Mouse (Mus musculus): ENCODE measurements around the gene Enpp6. TPM values are rescaled to one million over a fixed set of nuclear protein-coding genes. Genes with fewer than 3 reads are reported as not detected.
"Not testable (repeated sequence)": the region's sequence is repeated elsewhere in the genome, so short reads cannot be mapped to it uniquely, and the experiment has no call there.

Enpp6 gene
- polyA plus RNA-seq, 1 experiment, result not detected

DNA sequence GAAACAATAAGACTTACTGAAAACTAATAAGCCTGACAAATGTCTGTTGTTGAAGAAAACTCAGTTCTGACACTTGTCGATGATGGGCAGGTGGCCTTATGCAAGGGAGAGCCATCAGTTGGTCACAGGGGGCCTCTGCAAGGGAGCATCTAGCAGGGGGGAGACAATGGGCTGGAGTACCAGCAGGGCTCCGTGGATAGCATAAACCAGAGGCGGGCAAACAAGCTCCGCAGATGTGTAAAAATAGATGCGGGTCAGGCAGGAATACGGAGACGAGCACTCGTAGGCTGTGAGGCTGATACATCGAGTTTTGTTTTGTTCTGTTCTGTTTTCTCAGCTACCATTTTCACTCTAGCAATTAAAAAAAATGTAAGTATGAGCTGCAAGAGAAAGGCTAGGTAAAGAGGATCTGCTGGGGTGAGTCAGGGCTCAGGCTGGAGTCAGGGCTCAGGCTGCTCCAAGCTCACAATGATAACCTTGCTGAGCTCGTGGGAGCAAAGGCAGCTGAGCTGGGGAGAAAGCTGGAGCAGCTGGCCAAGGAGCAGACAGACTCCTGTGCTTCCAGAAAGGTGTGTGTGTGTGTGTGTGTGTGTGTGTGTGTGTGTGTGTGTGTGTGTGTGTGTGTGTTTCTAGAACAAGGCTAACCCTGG is 40.3 kb downstream of the Enpp6 start:
- no peaks in the 10 kb centered on the region for H3K4me1 ChIP-seq (ENCODE audit: control insufficient read depth, insufficient read depth, low read length)
- no peak for TF ChIP-seq CTCF (IDR thresholded peaks at IDR 0.05; ENCODE audit: borderline replicate concordance, insufficient read depth, low read length)
- no peak overlapping the region for H3K4me3 ChIP-seq (ENCODE audit: insufficient read depth, low read length)
- H3K27ac ChIP-seq (ENCODE audit: insufficient read depth, low read length), result no peak overlapping the region

DNA sequence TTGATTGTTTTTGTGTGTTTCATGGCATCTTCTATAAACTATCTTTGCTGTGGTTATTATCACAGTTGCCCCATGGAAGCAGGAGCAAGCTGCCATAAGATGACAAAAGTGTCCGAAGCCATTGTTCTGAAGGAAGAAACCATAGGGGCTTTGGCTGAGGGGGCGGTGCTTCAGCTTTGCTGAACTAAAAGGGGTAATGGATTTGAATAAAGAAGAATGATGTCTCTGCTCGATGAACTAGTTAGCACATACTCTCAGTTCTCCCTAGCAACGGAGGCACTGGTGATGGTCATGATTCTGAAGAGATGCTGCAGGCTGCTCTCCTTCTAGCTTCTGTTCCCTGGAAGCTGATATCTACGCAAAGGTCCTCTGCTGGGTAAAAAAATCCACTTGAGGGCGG is 41.8 kb downstream of the Enpp6 start:
- no peak for TF ChIP-seq POLR2A (IDR thresholded peaks at IDR 0.05; ENCODE audit: low read depth, low read length)
- TF ChIP-seq CTCF (IDR thresholded peaks at IDR 0.05; ENCODE audit: borderline replicate concordance, insufficient read depth, low read length), result no peak
- no peak overlapping the region for H3K27ac ChIP-seq (ENCODE audit: insufficient read depth, low read length)
- H3K4me3 ChIP-seq (ENCODE audit: insufficient read depth, low read length), result no peak overlapping the region
- H3K4me1 ChIP-seq (ENCODE audit: control insufficient read depth, insufficient read depth, low read length), result no peaks in the 10 kb centered on the region

DNA sequence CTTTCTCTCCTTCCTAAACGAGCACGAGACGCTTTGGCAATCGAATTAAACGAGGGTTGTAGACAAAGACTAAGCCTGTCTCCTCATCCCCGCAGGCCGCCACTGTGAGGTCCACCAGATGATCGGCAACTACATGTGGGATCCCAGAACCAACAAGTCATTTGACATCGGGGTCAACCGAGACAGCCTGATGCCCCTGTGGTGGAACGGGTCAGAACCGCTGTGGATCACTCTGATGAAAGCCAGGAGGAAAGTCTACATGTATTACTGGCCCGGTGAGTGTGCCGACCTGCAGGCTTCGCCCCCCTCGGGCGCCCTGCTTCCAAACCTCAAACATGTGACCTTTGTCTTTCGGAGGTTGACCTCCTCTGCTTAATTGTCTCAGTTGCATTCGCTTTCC is 43.6 kb downstream of the Enpp6 start:
- no peak overlapping the region for H3K4me3 ChIP-seq (ENCODE audit: insufficient read depth, low read length)
- no peak overlapping the region for H3K27ac ChIP-seq (ENCODE audit: insufficient read depth, low read length)
- TF ChIP-seq POLR2A (IDR thresholded peaks at IDR 0.05; ENCODE audit: low read depth, low read length), result no peak
- no peak for TF ChIP-seq CTCF (IDR thresholded peaks at IDR 0.05; ENCODE audit: borderline replicate concordance, insufficient read depth, low read length)
- H3K4me1 ChIP-seq (ENCODE audit: control insufficient read depth, insufficient read depth, low read length), result no peaks in the 10 kb centered on the region

DNA sequence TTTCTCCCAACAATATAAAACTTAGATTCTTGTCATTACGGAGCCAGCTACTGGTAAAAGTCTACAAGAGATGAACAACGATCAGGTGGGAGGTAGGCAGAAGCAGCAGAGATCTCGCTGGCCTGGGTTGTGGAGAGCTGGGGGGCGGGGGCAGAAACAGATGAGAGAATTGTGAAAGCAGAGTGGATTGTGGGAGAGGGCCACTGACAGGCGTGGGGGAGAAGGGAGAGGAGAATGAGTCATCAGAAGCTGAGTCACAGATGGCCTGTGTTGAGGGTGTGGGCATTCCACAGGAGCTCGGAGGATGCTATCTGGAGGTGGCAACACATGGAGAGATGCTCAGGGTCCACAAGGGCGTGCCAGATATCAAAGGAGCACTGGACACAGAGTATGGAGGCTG is 45.4 kb downstream of the Enpp6 start:
- no peak for TF ChIP-seq POLR2A (IDR thresholded peaks at IDR 0.05; ENCODE audit: low read depth, low read length)
- no peak for TF ChIP-seq CTCF (IDR thresholded peaks at IDR 0.05; ENCODE audit: borderline replicate concordance, insufficient read depth, low read length)
- Histone ChIP-seq H3K27ac (ENCODE audit: insufficient read depth, low read length) (no peak overlapping the region), H3K4me3 (ENCODE audit: insufficient read depth, low read length) (no peak overlapping the region), H3K4me1 (ENCODE audit: control insufficient read depth, insufficient read depth, low read length) (no peaks in the 10 kb centered on the region)

GRCm38 (mm10) chr8:47033976-47034375 is 47.3 kb downstream of the Enpp6 start:
- Histone ChIP-seq H3K4me3 (ENCODE audit: insufficient read depth, low read length) (no peak overlapping the region), H3K4me1 (ENCODE audit: control insufficient read depth, insufficient read depth, low read length) (no peaks in the 10 kb centered on the region)
- TF ChIP-seq CTCF (IDR thresholded peaks at IDR 0.05; ENCODE audit: borderline replicate concordance, insufficient read depth, low read length), result no peak
- TF ChIP-seq POLR2A (IDR thresholded peaks at IDR 0.05; ENCODE audit: low read depth, low read length), result no peak

DNA sequence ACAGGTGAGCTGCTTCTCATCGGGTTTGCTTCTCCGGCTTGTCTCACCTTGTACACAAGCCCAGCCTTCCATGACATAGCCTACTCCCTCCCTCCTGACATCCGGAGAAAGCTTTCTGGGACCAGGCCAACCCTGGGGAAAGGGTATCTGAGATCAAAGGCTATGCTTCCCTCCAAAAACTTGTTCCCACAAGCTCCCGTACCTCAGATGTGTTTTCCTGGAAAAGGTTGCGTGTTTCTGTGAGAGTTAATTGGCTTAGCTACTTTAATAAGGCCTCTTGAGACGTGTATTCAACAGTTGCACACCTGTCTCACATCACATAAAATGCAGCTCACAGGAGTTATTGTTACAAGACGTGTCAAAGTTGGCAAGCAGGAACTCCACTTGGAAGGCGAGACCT is 49.8 kb downstream of the Enpp6 start:
- TF ChIP-seq POLR2A (IDR thresholded peaks at IDR 0.05; ENCODE audit: low read depth, low read length) (no peak), CTCF (IDR thresholded peaks at IDR 0.05; ENCODE audit: borderline replicate concordance, insufficient read depth, low read length) (no peak)
- Histone ChIP-seq H3K4me3 (ENCODE audit: insufficient read depth, low read length) (no peak overlapping the region), H3K4me1 (ENCODE audit: control insufficient read depth, insufficient read depth, low read length) (no peaks in the 10 kb centered on the region), H3K27ac (ENCODE audit: insufficient read depth, low read length) (no peak overlapping the region)

More at GRCm38 (mm10) chr8:47033976-47034375, 47.3 kb downstream of the Enpp6 start:
- H3K27ac ChIP-seq (ENCODE audit: insufficient read depth, low read length), result no peak overlapping the region

DNA sequence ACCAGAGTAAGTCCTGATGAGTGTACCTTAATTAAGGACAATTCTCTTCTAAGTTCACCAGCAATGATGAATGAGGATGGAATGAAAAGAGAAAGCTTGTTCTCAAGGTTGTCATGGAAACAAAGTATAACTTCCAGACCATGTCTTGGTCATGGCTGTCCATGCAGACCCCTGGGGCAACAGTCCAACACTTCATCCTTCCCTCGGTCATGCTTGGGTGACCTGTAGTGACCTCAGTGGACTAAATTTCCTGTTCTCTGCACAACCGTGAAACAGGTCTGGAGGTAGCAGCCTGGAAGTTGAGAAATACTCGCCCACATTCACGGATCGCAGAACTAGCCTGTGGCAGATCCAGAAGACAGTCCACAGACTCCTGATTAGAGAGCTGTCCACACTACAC is 50.7 kb downstream of the Enpp6 start:
- TF ChIP-seq CTCF (IDR thresholded peaks at IDR 0.05; ENCODE audit: borderline replicate concordance, insufficient read depth, low read length) (no peak), POLR2A (IDR thresholded peaks at IDR 0.05; ENCODE audit: low read depth, low read length) (no peak)

DNA sequence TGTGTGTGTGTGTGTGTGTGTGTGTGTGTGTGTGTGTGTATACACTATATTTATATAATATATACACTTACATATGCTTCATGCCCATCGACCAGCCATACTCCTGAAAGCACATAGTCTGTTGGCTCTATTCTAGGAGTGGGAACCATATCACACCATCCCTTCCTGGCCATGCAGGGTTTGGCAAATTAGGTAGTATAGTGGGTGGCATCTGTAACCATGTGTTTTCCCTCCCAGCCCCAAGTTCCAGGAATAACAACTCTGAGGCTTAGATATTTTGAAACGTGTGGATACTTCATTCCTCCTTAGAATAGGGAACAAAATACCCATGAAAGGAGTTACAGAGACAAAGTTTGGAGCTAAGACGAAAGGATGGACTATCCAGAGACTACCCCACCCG is 53.5 kb downstream of the Enpp6 start:
- H3K4me1 ChIP-seq (ENCODE audit: control insufficient read depth, insufficient read depth, low read length); H3K4me3 ChIP-seq (ENCODE audit: insufficient read depth, low read length); H3K27ac ChIP-seq (ENCODE audit: insufficient read depth, low read length): not testable (repeated sequence)

More for the DNA sequence above, 50.7 kb downstream of the Enpp6 start:
- H3K4me3 ChIP-seq (ENCODE audit: insufficient read depth, low read length), result no peak overlapping the region
- H3K27ac ChIP-seq (ENCODE audit: insufficient read depth, low read length), result no peak overlapping the region
- H3K4me1 ChIP-seq (ENCODE audit: control insufficient read depth, insufficient read depth, low read length), result no peaks in the 10 kb centered on the region

- Histone ChIP-seq H3K27ac (ENCODE audit: insufficient read depth, low read length) (no peak overlapping the region), H3K4me3 (ENCODE audit: insufficient read depth, low read length) (no peak overlapping the region), H3K4me1 (ENCODE audit: control insufficient read depth, insufficient read depth, low read length) (no peaks in the 10 kb centered on the region; the same call in 1 of the 2 replicates)
- TF ChIP-seq CTCF (IDR thresholded peaks at IDR 0.05; ENCODE audit: borderline replicate concordance, insufficient read depth, low read length) (no peak), POLR2A (IDR thresholded peaks at IDR 0.05; ENCODE audit: low read depth, low read length) (no peak)
Measured at GRCm38 (mm10) chr8:47046340-47046739, 59.7 kb downstream of the Enpp6 start.

GRCm38 (mm10) chr8:47047146-47047545 is 60.5 kb downstream of the Enpp6 start:
- Histone ChIP-seq H3K4me3 (ENCODE audit: insufficient read depth, low read length) (no peak overlapping the region), H3K27ac (ENCODE audit: insufficient read depth, low read length) (no peak overlapping the region), H3K4me1 (ENCODE audit: control insufficient read depth, insufficient read depth, low read length) (no peaks in the 10 kb centered on the region; the same call in 1 of the 2 replicates)
- TF ChIP-seq CTCF (IDR thresholded peaks at IDR 0.05; ENCODE audit: borderline replicate concordance, insufficient read depth, low read length) (no peak), POLR2A (IDR thresholded peaks at IDR 0.05; ENCODE audit: low read depth, low read length) (no peak)

DNA sequence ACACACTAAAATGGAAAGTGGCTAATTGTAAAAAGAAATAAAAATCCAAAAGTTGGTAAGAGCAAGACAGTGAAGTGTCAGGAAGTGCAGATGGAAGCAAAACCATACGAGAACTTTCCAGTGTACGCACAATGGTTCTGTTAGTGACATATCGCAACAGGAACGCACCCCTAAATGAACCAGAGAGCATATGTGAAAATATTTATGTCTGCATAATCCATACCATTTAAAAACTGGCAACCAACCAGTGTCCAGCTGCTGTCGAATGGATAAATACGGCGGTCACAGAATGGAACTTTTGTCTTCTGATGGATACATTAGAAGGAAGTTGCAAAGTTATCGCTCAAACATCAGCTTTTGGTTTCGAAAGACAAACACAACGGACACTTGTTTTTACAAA is 61.9 kb downstream of the Enpp6 start:
- Histone ChIP-seq H3K4me1 (ENCODE audit: control insufficient read depth, insufficient read depth, low read length) (no peaks in the 10 kb centered on the region; the same call in 1 of the 2 replicates), H3K27ac (ENCODE audit: insufficient read depth, low read length) (no peak overlapping the region), H3K4me3 (ENCODE audit: insufficient read depth, low read length) (no peak overlapping the region)
- no peak for TF ChIP-seq CTCF (IDR thresholded peaks at IDR 0.05; ENCODE audit: borderline replicate concordance, insufficient read depth, low read length)
- no peak for TF ChIP-seq POLR2A (IDR thresholded peaks at IDR 0.05; ENCODE audit: low read depth, low read length)
